Mouse (Mus musculus) CH12.LX (cell line): ENCODE data around the gene Atp1b3.

ENCODE experiments used
- BHLHE40 ChIP-seq: IDR thresholded peaks from 2 replicates; pipeline ENCODE4 v1.6.1; 2011; ENCODE audit warnings: mild to moderate bottlenecking, low read depth, low read length, improper control_type of control experiment
- CHD2 ChIP-seq: IDR thresholded peaks from 2 replicates; pipeline ENCODE4 v1.6.1; 2011; ENCODE audit warnings: low read length, improper control_type of control experiment
- CTCF ChIP-seq, 2 experiments: IDR thresholded peaks in 1 of 2; conservative IDR thresholded peaks in 1 of 2; 2 replicates each; pipeline ENCODE4 v1.5.1; 2011 to 2012; ENCODE audit warnings: low read depth in 2 of 2, low read length in 2 of 2, improper control_type of control experiment in 1 of 2, inconsistent platforms in 1 of 2, mild to moderate bottlenecking in 1 of 2, moderate library complexity in 1 of 2
- JUN ChIP-seq: IDR thresholded peaks from 2 replicates; pipeline ENCODE4 v1.6.1; 2011; ENCODE audit warnings: low read depth, mild to moderate bottlenecking, low read length, improper control_type of control experiment, moderate library complexity; ENCODE audit not compliant: insufficient read depth
- JUND ChIP-seq: conservative IDR thresholded peaks from 2 replicates; pipeline ENCODE4 v1.6.1; 2011; ENCODE audit warnings: low read depth, low read length, improper control_type of control experiment
- POLR2A ChIP-seq: IDR thresholded peaks from 2 replicates; pipeline ENCODE4 v1.6.1; 2011; ENCODE audit warnings: low read depth, mild to moderate bottlenecking, improper control_type of control experiment, low read length
- POLR2AphosphoS2 ChIP-seq: IDR thresholded peaks from 2 replicates; pipeline ENCODE4 v1.6.1; 2011; ENCODE audit warnings: low read depth, low read length, improper control_type of control experiment
- TBP ChIP-seq: conservative IDR thresholded peaks from 2 replicates; pipeline ENCODE4 v1.6.1; 2011; ENCODE audit warnings: low read depth, low read length, improper control_type of control experiment
- USF2 ChIP-seq: conservative IDR thresholded peaks from 2 replicates; pipeline ENCODE4 v1.6.1; 2011; ENCODE audit warnings: low read depth, low read length, improper control_type of control experiment
- ZKSCAN1 ChIP-seq: IDR thresholded peaks from 2 replicates; pipeline ENCODE4 v1.6.1; 2012; ENCODE audit warnings: low read depth, inconsistent platforms, low read length, improper control_type of control experiment, borderline replicate concordance

DNA sequence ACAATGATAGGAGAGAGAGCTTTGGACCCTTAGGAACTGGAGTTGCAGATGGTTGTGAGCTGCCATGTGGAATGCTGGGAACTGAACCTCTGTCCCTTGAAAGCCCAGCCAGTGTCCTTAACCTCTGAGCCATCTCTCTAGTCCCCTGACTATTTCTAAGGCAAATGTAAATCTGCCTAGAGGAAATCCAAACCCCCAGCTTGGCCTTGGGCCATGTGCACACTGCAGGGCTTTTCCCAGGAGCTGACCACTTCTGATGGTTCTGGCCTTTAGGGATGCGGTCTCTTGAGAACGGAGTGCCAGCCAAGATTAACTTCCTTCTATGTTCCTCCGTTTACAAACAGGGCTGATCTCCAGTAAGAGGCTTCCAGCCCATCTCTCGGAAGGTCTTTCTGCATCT is 18.5 kb upstream of the Atp1b3 start:
- TF ChIP-seq JUN: no peak
- no peak for TF ChIP-seq CTCF (conservative IDR thresholded peaks at IDR 0.05 in 1 of 2, IDR thresholded peaks at IDR 0.05 in 1 of 2; ENCODE audit: low read depth in 2 of 2, low read length in 2 of 2)
- no peak for TF ChIP-seq POLR2A
- no peak for TF ChIP-seq JUND
- no peak for TF ChIP-seq POLR2AphosphoS2
- TF ChIP-seq CHD2: no peak
- no peak for TF ChIP-seq TBP
- no peak for TF ChIP-seq ZKSCAN1
- no peak for TF ChIP-seq USF2
- TF ChIP-seq BHLHE40: no peak
